Mouse (Mus musculus) liver, embryonic 14.5 days (tissue): ENCODE measurements around the gene Alox5ap. TPM values are rescaled to one million over a fixed set of nuclear protein-coding genes. Genes with fewer than 3 reads are reported as not detected.

ENCODE experiments used
- ATAC-seq: fragments of 200-750 bp; cut with Nextera tagmentation; 2 replicates; pipeline ENCODE4 v1.8.0; 2017; ENCODE audit warnings: moderate number of reproducible peaks, mild to moderate bottlenecking, moderate library complexity; ENCODE audit not compliant: insufficient read depth
- DNase-seq, 3 experiments: peaks; one replicate each; pipeline ENCODE4 v3.0.0-alpha.2; 2012 to 2013; ENCODE audit warnings: low read depth in 3 of 3, low spot score in 3 of 3
- H3K27ac ChIP-seq: fragments of 300-500 bp; sonication (generic); 2 replicates; pipeline ENCODE4 v1.5.1; 2014; ENCODE audit warnings: moderate library complexity, mild to moderate bottlenecking, control low read depth, inconsistent platforms
- H3K27me3 ChIP-seq: fragments of 300-500 bp; sonication (generic); 2 replicates; pipeline ENCODE4 v1.6.1; 2014; ENCODE audit warnings: mild to moderate bottlenecking, low read length, moderate library complexity; ENCODE audit not compliant: control insufficient read depth, insufficient read depth
- H3K36me3 ChIP-seq: fragments of 300-500 bp; sonication (generic); replicated peaks from 2 replicates; pipeline ENCODE4 v1.6.1; 2014; ENCODE audit warnings: low read depth; ENCODE audit not compliant: control insufficient read depth, insufficient read depth
- H3K4me1 ChIP-seq, 2 experiments: fragments of 200-500 bp in 1 of 2; fragments of 300-500 bp in 1 of 2; sonication (generic) in 1 of 2; replicated peaks; 2 replicates each; pipeline ENCODE4 v1.6.1; 2012 to 2014; ENCODE audit warnings: antibody characterized with exemption in 1 of 2, inconsistent platforms in 1 of 2, low read length in 1 of 2; ENCODE audit not compliant: control insufficient read depth in 2 of 2, insufficient read depth in 2 of 2
- H3K4me2 ChIP-seq: fragments of 300-500 bp; sonication (generic); 2 replicates; pipeline ENCODE4 v1.6.1; 2014; ENCODE audit warnings: low read depth, mild to moderate bottlenecking, control low read depth, moderate library complexity
- H3K4me3 ChIP-seq, 2 experiments: fragments of 200-500 bp in 1 of 2; fragments of 300-500 bp in 1 of 2; sonication (generic) in 1 of 2; 2 replicates each; pipeline ENCODE4 v1.5.1; 2012 to 2014; ENCODE audit warnings: low read depth in 2 of 2, low read length in 2 of 2, mild to moderate bottlenecking in 2 of 2, control low read depth in 1 of 2, inconsistent platforms in 1 of 2, moderate library complexity in 1 of 2; ENCODE audit not compliant: insufficient read depth in 1 of 2
- H3K9ac ChIP-seq: fragments of 300-500 bp; sonication (generic); replicated peaks from 2 replicates; pipeline ENCODE4 v1.6.1; 2014; ENCODE audit warnings: mild to moderate bottlenecking, control low read depth, moderate library complexity
- H3K9me3 ChIP-seq: fragments of 300-500 bp; sonication (generic); 2 replicates; pipeline ENCODE4 v1.6.1; 2016; ENCODE audit warnings: low read length, mixed read lengths; ENCODE audit not compliant: control insufficient read depth
- CTCF ChIP-seq: IDR thresholded peaks from 2 replicates; pipeline ENCODE4 v1.5.1; 2016; ENCODE audit warnings: antibody characterized with exemption, low read depth, control low read depth
- EP300 ChIP-seq: IDR thresholded peaks from 2 replicates; pipeline ENCODE4 v1.6.1; 2016; ENCODE audit warnings: antibody characterized with exemption, low read depth
- WGBS: fragments of 180-500 bp; shearing (Covaris S2); extraction: QIAGEN DNeasy Blood & Tissue Kit; methylation state at CpG from one replicate; pipeline ENCODE4 v1.1.7; 2014; ENCODE audit not compliant: insufficient replicate concordance; 5-methylcytosine and 5-hydroxymethylcytosine counted together
- polyA plus RNA-seq, 2 experiments: library from polyadenylated mRNA; depleted of rRNA in 1 of 2; stranded (reverse) in 1 of 2; unstranded in 1 of 2; fragments of >200 nt; fragmentation: Nextera tagmentation in 1 of 2; extraction: Ambion mirVana in 1 of 2; gene quantifications; 2 replicates each; pipeline versions ENCODE4 v1.2.1 to v1.2.3; 2012 to 2014

The Alox5ap gene
- polyA plus RNA-seq, 2 experiments, result 26.7 to 29.6 TPM

GRCm38 (mm10) chr5:149224666-149225065, 39.9 kb upstream of the Alox5ap start:
- H3K36me3 ChIP-seq, result no peaks in the 10 kb centered on the region
- TF ChIP-seq CTCF (no peak), EP300 (no peak)
- peaks cover 7 to 12% of the 10 kb centered on the region in 2 experiments; a peak in 3 of 4 replicates for H3K4me1 ChIP-seq
- 29% methylated on average over 7 of the region's 7 CpGs for WGBS
- ATAC-seq, result no peak
- no peak overlapping the region for H3K4me2 ChIP-seq
- DNase-seq, result no peak
- no peak overlapping the region for H3K4me3 ChIP-seq
- H3K9me3 ChIP-seq, result no peaks in the 10 kb centered on the region
- no peak overlapping the region for H3K9ac ChIP-seq
- H3K27me3 ChIP-seq, result no peaks in the 10 kb centered on the region
- H3K27ac ChIP-seq, result no peak overlapping the region

GRCm38 (mm10) chr5:149228700-149229618, 35.6 kb upstream of the Alox5ap start:
- no peaks in the 10 kb centered on the region for H3K27me3 ChIP-seq
- peak overlapping the region; percentile 69 for H3K4me2 ChIP-seq
- no peaks in the 10 kb centered on the region for H3K36me3 ChIP-seq
- H3K4me1 ChIP-seq, result peaks cover 0 to 9% of the 10 kb centered on the region in 2 experiments; a peak in 2 of 4 replicates
- H3K27ac ChIP-seq, result peak overlapping the region; percentile 15; the same call in 1 of the 2 replicates
- TF ChIP-seq EP300 (peak; percentile 50; the same call in 1 of the 2 replicates), CTCF (0 out of 2 replicates have a peak, but pooled peaks have one; percentile 20)
- DNase-seq, result peak; percentile 87 to 92 (median 87)
- H3K9ac ChIP-seq, result peak overlapping the region; percentile 48
- no peaks in the 10 kb centered on the region for H3K9me3 ChIP-seq
- 3% methylated on average over 55 of the region's 55 CpGs for WGBS
- peak overlapping the region; percentile 55 to 62 for H3K4me3 ChIP-seq
- ATAC-seq, result peak; percentile 100

GRCm38 (mm10) chr5:149229619-149230339, 34.8 kb upstream of the Alox5ap start:
- TF ChIP-seq CTCF (no peak), EP300 (no peak)
- no peaks in the 10 kb centered on the region for H3K9me3 ChIP-seq
- H3K9ac ChIP-seq, result no peak overlapping the region
- H3K4me2 ChIP-seq, result peak overlapping the region; percentile 69
- DNase-seq (no peak), ATAC-seq (no peak)
- H3K36me3 ChIP-seq, result no peaks in the 10 kb centered on the region
- no peaks in the 10 kb centered on the region for H3K27me3 ChIP-seq
- H3K27ac ChIP-seq, result no peak overlapping the region
- WGBS, result 71% methylated on average over 18 of the region's 18 CpGs
- H3K4me3 ChIP-seq, result peak overlapping the region; percentile 55 to 62
- peaks cover 0 to 9% of the 10 kb centered on the region in 2 experiments; a peak in 2 of 4 replicates for H3K4me1 ChIP-seq

DNA sequence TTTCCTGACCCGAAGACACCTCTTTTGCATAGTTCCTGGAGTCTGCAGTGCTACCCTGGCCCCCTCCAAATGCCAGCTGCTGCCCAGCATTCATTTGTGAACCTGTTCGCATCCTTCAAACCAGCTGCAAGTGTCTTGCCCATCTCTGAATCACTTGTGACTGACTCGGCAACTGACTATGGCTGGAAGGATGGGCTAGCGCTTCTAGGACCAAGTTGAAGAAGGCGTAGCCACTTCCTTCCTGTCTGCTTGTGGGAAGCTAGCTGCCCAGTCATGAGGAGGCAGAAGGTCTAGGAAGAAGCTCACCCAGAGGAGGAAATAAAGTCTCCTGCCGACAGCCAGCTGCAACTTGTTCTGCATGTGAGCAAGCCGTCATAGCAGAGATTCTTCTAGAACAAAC, 29.6 kb upstream of the Alox5ap start:
- Histone ChIP-seq H3K9me3 (no peaks in the 10 kb centered on the region), H3K4me2 (no peak overlapping the region), H3K4me3 (no peak overlapping the region), H3K4me1 (peaks cover 0 to 4% of the 10 kb centered on the region in 2 experiments; a peak in 1 of 4 replicates), H3K9ac (no peak overlapping the region), H3K27me3 (no peaks in the 10 kb centered on the region), H3K27ac (no peak overlapping the region), H3K36me3 (no peaks in the 10 kb centered on the region)
- DNase-seq, result no peak
- ATAC-seq, result no peak
- no peak for TF ChIP-seq CTCF
- no peak for TF ChIP-seq EP300
- WGBS, result 29% methylated on average over 7 of the region's 7 CpGs
